Mouse (Mus musculus) frontal cortex, postnatal 14 days (tissue): ENCODE results near the gene Smyd3.

ENCODE experiments used
- DNase-seq, 2 experiments: peaks; one replicate each; pipeline ENCODE4 v3.0.0; 2022; ENCODE audit warnings: low spot score in 2 of 2

Smyd3 gene

DNA sequence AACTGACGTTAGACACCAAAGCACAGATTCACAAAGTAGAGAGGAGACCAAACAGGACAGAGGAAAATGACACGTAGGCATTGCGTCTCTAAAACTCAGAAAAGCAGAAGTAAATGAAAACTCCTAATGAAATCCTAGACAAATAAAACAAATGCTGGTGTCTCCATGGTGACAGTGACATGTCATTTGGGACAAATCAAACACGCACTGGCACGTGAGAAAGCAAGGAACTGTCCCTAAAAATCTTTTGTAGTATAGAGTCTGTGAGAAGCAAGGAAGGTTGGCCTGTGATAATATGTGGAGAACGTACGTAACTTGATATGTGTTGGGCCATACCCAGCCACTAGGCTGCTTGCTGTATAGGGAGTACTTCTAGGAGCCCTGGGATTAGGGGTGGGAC, 399.2 kb downstream of the Smyd3 start:
- DNase-seq = no peak

DNA sequence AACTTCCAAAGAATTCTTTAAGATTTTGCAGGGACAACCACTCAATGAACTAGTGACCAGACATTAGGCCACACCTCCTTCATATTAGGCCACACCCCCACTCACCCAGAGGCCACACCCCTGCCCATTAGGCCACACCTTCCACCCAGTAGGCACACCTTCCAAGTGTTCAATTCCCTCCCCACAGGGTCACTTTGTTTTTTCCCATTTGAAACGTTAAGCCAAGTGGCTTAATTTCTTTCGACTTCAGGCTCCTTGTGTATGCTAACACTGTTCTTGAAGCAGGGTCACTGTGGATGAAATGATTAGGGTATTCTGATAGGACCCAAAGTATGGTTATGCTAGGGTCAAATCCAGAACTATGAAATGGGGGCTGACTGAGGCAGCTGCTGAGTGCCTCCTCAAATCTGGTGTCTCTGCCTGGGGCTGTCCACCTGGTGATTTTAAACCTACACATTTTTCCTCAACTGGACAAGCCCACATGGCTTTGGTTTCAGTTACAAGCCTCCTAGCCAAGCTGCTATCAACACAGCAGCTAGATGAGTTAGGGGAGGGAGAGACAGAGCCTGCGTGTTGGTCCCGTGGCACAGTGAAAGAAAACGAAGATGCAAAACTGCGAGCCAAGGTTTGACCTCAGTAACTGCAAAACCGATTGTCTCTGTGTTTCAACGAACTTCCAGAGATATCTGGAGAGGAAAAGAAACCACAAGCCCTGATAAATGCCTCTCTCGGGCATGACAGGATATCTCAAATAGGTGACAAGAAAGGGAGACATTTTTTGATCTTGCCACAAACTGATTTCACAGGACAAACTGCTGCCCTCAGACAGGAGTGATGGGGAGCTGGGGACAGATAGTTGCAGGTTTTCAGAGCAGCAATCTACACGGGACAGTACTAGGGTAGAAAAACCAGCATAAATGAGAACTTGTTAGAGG, 400.8 kb downstream of the Smyd3 start:
- DNase-seq = no peak

DNA sequence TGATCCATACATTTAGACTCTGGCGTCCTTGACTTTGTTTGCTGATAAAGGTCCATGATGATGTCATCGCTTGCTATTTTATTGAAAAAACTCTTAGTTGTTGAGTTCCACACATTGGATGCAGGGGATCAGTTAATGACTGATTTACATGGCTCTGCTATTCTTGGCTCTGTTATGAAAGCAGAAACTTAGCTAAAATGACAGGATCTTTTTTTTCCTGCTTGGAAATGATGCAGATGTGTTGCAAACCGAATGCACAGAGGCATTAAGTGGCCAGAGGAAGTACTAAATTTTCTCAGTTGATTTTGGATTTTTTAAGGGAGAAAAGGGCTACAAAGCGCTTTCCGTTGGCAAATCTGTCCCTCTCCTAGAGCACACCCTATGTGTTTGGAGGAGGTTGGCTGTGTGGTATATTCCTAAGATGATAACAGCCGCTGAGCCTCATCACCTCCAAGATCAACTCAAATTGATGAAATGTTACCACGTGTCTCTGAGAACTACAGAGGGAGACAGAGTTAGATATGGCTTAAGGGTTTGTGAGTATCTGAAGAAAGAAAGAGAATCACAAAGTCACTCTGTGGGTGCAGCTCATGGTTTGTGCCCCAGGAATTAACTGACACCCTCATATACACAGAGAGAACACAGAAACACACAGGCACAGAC, 402.9 kb downstream of the Smyd3 start:
- DNase-seq = no peak

- DNase-seq = no peak
Observed at GRCm38 (mm10) chr1:179114385-179114784, 403.5 kb downstream of the Smyd3 start.

DNA sequence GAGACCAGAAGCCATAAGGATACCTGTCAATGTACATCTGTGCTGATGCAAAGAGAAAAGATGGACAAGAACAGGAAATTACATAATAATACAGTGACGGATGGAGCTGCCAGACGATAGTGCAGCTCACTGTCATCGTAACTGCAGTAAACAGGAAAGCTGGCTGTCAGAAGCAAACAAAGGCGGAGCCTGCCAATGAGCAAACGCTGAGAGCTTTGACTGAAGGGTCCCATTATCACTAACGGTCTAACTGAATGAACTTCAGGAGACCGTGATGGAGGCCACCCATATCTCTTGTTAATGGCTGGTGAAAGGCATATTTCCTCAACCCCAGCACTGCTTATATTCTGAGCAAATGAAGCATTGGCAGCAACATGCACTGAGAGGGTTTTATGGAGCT, 409.1 kb downstream of the Smyd3 start:
- no peak for DNase-seq

GRCm38 (mm10) chr1:179107761-179108694, 409.8 kb downstream of the Smyd3 start:
- no peak for DNase-seq

GRCm38 (mm10) chr1:179107211-179107610, 410.6 kb downstream of the Smyd3 start:
- no peak for DNase-seq

GRCm38 (mm10) chr1:179106702-179107145, 411.1 kb downstream of the Smyd3 start:
- no peak for DNase-seq

GRCm38 (mm10) chr1:179106103-179106701, 411.6 kb downstream of the Smyd3 start:
- DNase-seq = no peak

GRCm38 (mm10) chr1:179104447-179104846, 413.4 kb downstream of the Smyd3 start:
- DNase-seq = no peak

GRCm38 (mm10) chr1:179096993-179097392, 420.8 kb downstream of the Smyd3 start:
- no peak for DNase-seq

- no peak for DNase-seq
Observed at GRCm38 (mm10) chr1:179096323-179096722, 421.5 kb downstream of the Smyd3 start.

- no peak for DNase-seq
Observed at GRCm38 (mm10) chr1:179089174-179089573, 428.7 kb downstream of the Smyd3 start.

DNA sequence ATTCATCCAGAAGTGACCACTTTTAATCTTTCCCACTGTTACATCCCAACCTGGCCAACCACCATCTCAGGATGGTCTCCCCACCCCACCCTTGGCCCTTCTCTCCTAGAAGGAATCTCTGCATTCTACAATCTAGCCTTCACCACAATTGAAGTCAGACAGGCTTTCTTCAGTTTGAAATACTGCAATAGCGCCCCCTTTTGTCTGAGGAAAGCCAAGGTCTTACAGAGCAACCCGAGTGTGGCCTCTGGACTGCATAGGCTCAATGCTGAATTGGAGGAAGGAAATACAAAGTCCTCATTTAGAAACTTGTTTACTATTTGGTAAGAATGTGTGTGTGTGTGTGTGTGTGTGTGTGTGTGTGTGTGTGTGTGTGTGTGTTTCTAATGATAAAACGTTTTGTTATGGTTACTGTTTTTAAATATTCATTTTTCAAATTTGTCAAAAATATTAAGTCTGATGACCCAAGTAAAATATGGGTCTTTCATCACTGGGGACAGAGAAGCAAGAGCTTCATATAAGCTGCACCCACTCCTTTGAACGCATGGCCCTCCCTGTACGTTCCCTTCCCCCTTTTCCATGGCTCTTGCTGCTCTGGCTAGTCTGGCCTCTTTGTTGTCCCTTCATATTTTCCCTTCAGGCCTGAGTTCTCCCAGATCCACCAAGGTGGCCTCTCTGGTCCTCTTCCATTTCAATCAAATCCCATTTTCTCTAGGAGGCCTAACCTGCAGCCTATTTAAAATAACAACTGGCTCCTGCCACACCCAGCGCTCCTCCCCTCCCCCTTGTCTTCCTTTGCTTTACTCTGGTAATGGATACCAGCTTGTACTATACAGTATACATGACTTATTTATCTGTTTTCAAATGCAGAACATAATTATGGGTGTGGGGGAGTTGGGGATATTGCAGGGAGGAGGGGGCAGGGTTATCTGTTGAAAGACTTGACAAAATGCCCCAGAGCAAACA, 430.5 kb downstream of the Smyd3 start:
- no peak for DNase-seq

DNA sequence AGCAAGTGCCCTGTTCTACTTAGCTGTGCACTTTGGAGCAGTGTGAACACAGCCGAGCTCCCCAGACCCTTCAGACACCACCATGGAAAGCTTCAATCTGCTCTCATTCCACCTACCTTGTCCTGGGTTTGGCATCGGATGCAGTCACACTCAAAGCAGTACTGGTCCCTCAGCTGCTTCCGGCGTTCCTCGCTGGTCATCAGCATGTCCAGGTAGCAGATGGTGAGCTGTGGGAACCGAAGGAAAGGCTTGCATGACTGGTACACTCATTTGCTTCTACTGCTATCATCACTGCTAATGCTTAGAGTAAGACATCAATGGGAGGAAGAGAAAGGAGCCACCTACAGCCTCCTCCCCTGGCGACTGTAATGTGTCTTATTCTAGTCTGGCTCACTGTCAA, 431.6 kb downstream of the Smyd3 start:
- no peak for DNase-seq

- no peak for DNase-seq
Observed at GRCm38 (mm10) chr1:179083098-179083497, 434.7 kb downstream of the Smyd3 start.

- no peak for DNase-seq
Observed at GRCm38 (mm10) chr1:179073846-179074245, 444.0 kb downstream of the Smyd3 start.

DNA sequence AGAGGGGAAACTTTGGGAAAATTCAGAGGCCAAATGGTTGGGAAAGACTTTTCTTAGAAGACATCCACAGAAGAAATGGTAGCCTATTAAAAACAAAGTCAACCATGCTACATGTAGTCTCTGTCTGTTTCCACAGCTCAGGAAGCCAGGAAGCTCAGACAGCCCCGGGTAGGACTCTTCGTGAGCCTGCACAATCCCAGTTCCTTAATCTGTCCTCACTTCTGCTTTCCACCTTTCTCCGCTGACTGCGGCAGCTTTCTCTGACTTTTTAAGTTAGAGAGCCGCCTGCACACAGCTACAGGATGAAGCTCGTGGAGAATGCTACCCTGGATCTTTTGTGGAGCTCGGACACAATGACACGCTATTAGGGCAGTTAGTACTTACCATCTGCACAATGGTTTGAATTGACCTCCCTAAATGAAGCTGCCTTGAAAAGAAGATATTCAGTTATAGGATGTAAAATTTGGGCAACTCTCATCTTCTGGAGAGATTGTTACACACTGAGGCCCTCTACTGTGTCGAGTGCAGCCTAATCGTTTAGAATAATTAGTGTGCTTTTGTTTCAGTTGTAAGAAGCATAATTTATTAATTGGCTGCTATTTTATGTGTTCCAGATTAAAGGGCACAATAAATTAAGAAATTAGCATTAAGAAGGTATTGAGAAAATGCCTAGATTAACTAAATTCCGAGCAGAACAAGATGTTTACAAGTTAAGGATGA, 444.7 kb downstream of the Smyd3 start:
- no peak for DNase-seq

- no peak for DNase-seq
Observed at GRCm38 (mm10) chr1:179072406-179072805, 445.4 kb downstream of the Smyd3 start.

GRCm38 (mm10) chr1:179068990-179069389, 448.9 kb downstream of the Smyd3 start:
- DNase-seq = no peak
